In genomic region chr1:40115271-40115670, GRCm38 (mm10) we compare ENCODE assay signal across 8 mouse cellular contexts. TPM values are rescaled to one million over a fixed set of nuclear protein-coding genes. Genes with fewer than 3 reads are reported as not detected.
DNase-seq lines count a peak whose midpoint lies in the region; ATAC-seq and TF ChIP-seq lines count a peak whose summit lies in the region.

No protein-coding gene starts in this region.

- CTCF ChIA-PET in Patski (lab: Charles Lee), result interaction anchor here (0.6 to 3.8 kb wide), 16 partner anchors 11 to 411 kb away, joined by 3 to 23 read pairs (median 3); no protein-coding TSS in a partner anchor

- no peak overlapping the region for H3K9ac ChIP-seq in midbrain, embryonic 11.5 days (ENCODE audit: low read length)
- no peak overlapping the region for H3K9ac ChIP-seq in midbrain, embryonic 13.5 days (replicated peaks)
- H3K9ac ChIP-seq in lung, embryonic 14.5 days, result no peak overlapping the region

- peak; percentile 76 for ATAC-seq in frontal cortex, adult (ENCODE audit: low TSS enrichment)
- no peak for ATAC-seq in midbrain, embryonic 11.5 days (ENCODE audit: low FRiP score)
- no peak for ATAC-seq in midbrain, embryonic 13.5 days
- ATAC-seq in Patski, result no peak
- ATAC-seq in lung, embryonic 14.5 days (ENCODE audit: insufficient read depth), result no peak

- TF ChIP-seq CTCF in Patski (IDR thresholded peaks at IDR 0.05), result peak; percentile 79
- TF ChIP-seq CTCF in lung, embryonic 14.5 days (IDR thresholded peaks at IDR 0.05; ENCODE audit: low read depth), result peak; percentile 89

- H3K4me1 ChIP-seq in midbrain, embryonic 11.5 days (ENCODE audit: control insufficient read depth, insufficient read depth, low read length), result no peaks in the 10 kb centered on the region
- no peaks in the 10 kb centered on the region for H3K4me1 ChIP-seq in midbrain, embryonic 13.5 days (replicated peaks)
- H3K4me1 ChIP-seq in lung, embryonic 14.5 days (ENCODE audit: insufficient read depth), result 0 out of 2 replicates have a peak, but pooled peaks cover 7% of the 10 kb centered on the region

- H3K36me3 ChIP-seq in midbrain, embryonic 11.5 days (ENCODE audit: control insufficient read depth, insufficient read depth, low read length), result no peaks in the 10 kb centered on the region
- H3K36me3 ChIP-seq in midbrain, embryonic 13.5 days, result no peaks in the 10 kb centered on the region
- no peaks in the 10 kb centered on the region for H3K36me3 ChIP-seq in lung, embryonic 14.5 days (ENCODE audit: insufficient read depth)

- H3K4me2 ChIP-seq in midbrain, embryonic 11.5 days, result no peak overlapping the region
- H3K4me2 ChIP-seq in midbrain, embryonic 13.5 days (replicated peaks), result no peak overlapping the region
- H3K4me2 ChIP-seq in lung, embryonic 14.5 days, result no peak overlapping the region

- no peak for DNase-seq in frontal cortex, postnatal 14 days (ENCODE audit: low spot score in 2 of 2)
- DNase-seq in midbrain, embryonic 11.5 days (ENCODE audit: low spot score, missing footprints), result peak; percentile 96
- DNase-seq in Patski (ENCODE audit: low read depth, low spot score), result no peak
- DNase-seq in embryo, embryonic 11.5 days (ENCODE audit: low read depth, low spot score), result peak; percentile 57
- peak; percentile 85 for DNase-seq in lung, embryonic 14.5 days
- no peak for DNase-seq in spleen, adult 18-20 months

- H3K9me3 ChIP-seq in midbrain, embryonic 11.5 days (ENCODE audit: control insufficient read depth, low read length), result no peaks in the 10 kb centered on the region
- no peaks in the 10 kb centered on the region for H3K9me3 ChIP-seq in midbrain, embryonic 13.5 days
- no peaks in the 10 kb centered on the region for H3K9me3 ChIP-seq in lung, embryonic 14.5 days (ENCODE audit: low read depth, low read length)

- POLR2A ChIA-PET in Patski (lab: Charles Lee), result no interaction called here

- no peaks in the 10 kb centered on the region for H3K27me3 ChIP-seq in midbrain, embryonic 11.5 days (ENCODE audit: control insufficient read depth, insufficient read depth, low read length)
- no peaks in the 10 kb centered on the region for H3K27me3 ChIP-seq in midbrain, embryonic 13.5 days
- H3K27me3 ChIP-seq in Patski, result no peaks in the 10 kb centered on the region
- no peaks in the 10 kb centered on the region for H3K27me3 ChIP-seq in lung, embryonic 14.5 days (ENCODE audit: insufficient read depth, low read length)

- H3K4me3 ChIP-seq in midbrain, embryonic 11.5 days (ENCODE audit: low read depth, low read length), result no peak overlapping the region
- no peak overlapping the region for H3K4me3 ChIP-seq in midbrain, embryonic 13.5 days (replicated peaks)
- H3K4me3 ChIP-seq in lung, embryonic 14.5 days (ENCODE audit: low read depth, low read length), result no peak overlapping the region

- no peak overlapping the region for H3K27ac ChIP-seq in midbrain, embryonic 11.5 days (ENCODE audit: low read depth, low read length)
- no peak overlapping the region for H3K27ac ChIP-seq in midbrain, embryonic 13.5 days
- no peak overlapping the region for H3K27ac ChIP-seq in lung, embryonic 14.5 days (ENCODE audit: low read depth)

- in situ Hi-C loops in Patski (cut with MboI; ENCODE audit: low pct_unique_long_range_greater_than_20kb), result no loop called here

- WGBS in midbrain, embryonic 11.5 days, result 51% methylated on average over 8 of the region's 8 CpGs
- 46% methylated on average over 8 of the region's 8 CpGs for WGBS in midbrain, embryonic 13.5 days
- WGBS in lung, embryonic 14.5 days, result 37% methylated on average over 8 of the region's 8 CpGs

RNA-seq across cellular contexts. Expression of gene Il1r2, which starts 41.4 kb away (rescaled TPM):
- 0.15 and 0.27 TPM in 2 replicates for polyA plus RNA-seq in midbrain, embryonic 11.5 days (2014; fragmentation: Nextera tagmentation; extraction: Ambion mirVana)
- polyA plus RNA-seq in midbrain, embryonic 13.5 days (2015; fragmentation: Nextera tagmentation; extraction: Ambion mirVana), result 0.15 TPM in 1 of 2 replicates, not detected in the other
- 0.04 TPM for polyA plus RNA-seq in Patski (2021)
- 0.47 and 0.80 TPM in 2 replicates for polyA plus RNA-seq in lung, embryonic 14.5 days (2014; fragmentation: Nextera tagmentation; extraction: Ambion mirVana)

Comparison
In these comparisons a context has a peak if more than half of its experiments do, and no peak if none do; other contexts are left out.
1. DNase-seq: peak in midbrain, embryonic 11.5 days (single experiment), embryo, embryonic 11.5 days (single experiment) and lung, embryonic 14.5 days (single experiment); none in frontal cortex, postnatal 14 days (0 of 2), Patski (single experiment) and spleen, adult 18-20 months (0 of 2).